Mouse (Mus musculus): ENCODE measurements around the gene Fbxl3. TPM values are rescaled to one million over a fixed set of nuclear protein-coding genes. Genes with fewer than 3 reads are reported as not detected.

Fbxl3 gene
- polyA plus RNA-seq, 1 experiment: 78.8 TPM

GRCm38 (mm10) chr14:103079209-103079977 is 20.0 kb downstream of the Fbxl3 start:
- peak; percentile 45 for DNase-seq (ENCODE audit: low read depth)
- TF ChIP-seq POLR2A (IDR thresholded peaks at IDR 0.05; ENCODE audit: borderline replicate concordance, extremely low read depth, insufficient read depth, insufficient read length, poor library complexity, severe bottlenecking): no peak
- no peak for TF ChIP-seq CTCF (IDR thresholded peaks at IDR 0.05; ENCODE audit: borderline replicate concordance, extremely low read depth, insufficient read depth, insufficient read length)

DNA sequence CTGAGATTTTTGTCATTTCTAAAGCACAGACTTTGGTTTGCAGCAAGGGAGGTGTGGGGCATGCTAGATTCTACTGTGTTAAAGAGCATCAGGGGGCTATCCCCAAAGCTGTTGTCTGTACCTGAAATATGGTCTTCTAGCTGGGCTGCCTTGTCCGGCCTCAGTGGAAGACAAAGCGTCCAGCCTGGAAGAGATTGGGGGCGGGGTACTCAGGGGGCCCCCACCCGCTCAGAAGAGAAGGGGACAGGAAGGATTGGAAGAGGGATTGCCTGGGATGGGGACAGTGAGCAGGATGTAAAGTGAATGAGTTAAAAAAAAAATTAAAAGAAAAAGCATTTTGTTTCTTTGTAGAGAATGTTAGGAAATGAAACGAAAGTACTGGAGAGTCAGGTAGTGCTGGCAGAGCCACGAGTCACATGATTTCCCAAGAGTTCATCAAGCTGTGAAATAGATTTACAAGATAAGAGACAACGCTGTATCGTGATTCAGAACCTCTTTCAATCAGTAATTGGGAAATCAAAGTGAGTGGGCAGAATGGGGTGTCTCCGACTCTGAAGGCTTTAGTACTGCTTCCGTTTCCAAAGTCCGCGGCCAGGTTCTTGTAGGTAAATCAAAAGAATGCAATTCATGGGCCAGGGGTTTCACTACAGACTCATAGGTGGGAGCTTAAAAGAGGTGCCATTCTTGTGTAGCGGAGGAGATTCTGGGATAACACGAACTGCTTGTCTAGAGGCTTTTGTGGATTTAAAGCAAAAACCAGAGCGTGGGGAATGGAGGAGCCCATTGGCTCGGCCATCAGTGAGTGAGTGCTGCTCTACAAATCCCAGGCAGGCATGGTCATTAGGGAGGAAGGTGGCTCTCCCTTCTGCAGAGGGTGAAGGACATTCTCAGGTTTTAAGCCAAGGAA is 21.1 kb downstream of the Fbxl3 start:
- DNase-seq (ENCODE audit: low read depth): no peak
- TF ChIP-seq CTCF (IDR thresholded peaks at IDR 0.05; ENCODE audit: borderline replicate concordance, extremely low read depth, insufficient read depth, insufficient read length) (no peak), POLR2A (IDR thresholded peaks at IDR 0.05; ENCODE audit: borderline replicate concordance, extremely low read depth, insufficient read depth, insufficient read length, poor library complexity, severe bottlenecking) (no peak)

DNA sequence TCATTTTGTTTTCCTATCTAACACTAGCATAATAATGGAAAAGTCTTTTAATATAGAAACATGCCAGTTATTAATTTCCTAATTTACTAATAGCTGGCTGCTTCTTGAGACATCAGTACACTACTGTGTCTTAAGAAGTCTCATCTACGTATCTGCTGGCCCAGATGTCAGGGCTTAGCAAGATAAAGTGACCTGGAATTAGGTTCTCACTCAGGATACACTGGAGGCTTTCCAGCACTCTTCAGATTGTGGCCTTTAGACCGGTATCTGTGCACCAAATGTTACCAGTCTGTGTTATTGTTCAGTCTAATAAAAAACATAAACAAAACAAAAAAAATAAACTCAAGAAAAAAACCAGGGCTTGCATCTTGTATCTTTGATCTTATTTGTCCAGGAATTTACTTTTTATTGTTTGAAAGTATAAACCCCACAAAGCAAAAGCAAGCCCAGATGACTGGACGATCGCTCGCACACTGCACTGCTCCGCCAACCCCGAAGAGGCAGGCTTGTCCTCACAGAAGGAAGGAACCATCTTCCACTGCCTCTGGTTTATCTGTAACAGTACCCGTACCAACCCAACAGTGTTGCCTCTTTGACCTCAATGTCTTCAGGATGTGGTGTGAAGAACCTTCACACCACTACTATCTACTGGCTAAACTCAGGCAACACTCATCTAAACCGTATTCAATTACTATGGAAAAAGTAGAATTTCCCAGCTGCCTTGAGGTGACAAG is 21.9 kb downstream of the Fbxl3 start:
- TF ChIP-seq CTCF (IDR thresholded peaks at IDR 0.05; ENCODE audit: borderline replicate concordance, extremely low read depth, insufficient read depth, insufficient read length) (no peak), POLR2A (IDR thresholded peaks at IDR 0.05; ENCODE audit: borderline replicate concordance, extremely low read depth, insufficient read depth, insufficient read length, poor library complexity, severe bottlenecking) (no peak)
- no peak for DNase-seq (ENCODE audit: low read depth)

DNA sequence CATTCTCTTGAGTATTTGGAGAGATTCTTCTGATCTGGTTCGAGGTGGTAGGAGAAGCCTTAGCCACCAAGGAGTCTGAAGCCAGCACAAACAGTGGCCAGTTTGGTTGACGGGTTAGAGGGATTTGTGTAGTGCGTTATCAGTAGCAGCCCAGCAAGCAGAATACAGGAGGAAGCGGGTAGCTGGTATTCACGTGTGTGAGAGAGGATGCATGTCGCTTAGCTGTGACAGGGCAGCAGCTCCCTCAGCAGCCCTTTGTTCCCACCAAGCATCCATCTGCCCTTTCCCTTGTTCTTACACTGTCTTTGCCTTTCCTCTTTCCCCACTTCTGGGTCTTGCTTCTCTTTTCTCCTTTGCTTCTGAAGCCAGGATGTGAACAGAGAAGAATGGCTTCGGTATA is 24.2 kb downstream of the Fbxl3 start:
- no peak for DNase-seq (ENCODE audit: low read depth)

GRCm38 (mm10) chr14:103073825-103074224 is 25.5 kb downstream of the Fbxl3 start:
- DNase-seq (ENCODE audit: low read depth): no peak
- TF ChIP-seq CTCF (IDR thresholded peaks at IDR 0.05; ENCODE audit: borderline replicate concordance, extremely low read depth, insufficient read depth, insufficient read length) (no peak), POLR2A (IDR thresholded peaks at IDR 0.05; ENCODE audit: borderline replicate concordance, extremely low read depth, insufficient read depth, insufficient read length, poor library complexity, severe bottlenecking) (no peak)

More for the DNA sequence above, 24.2 kb downstream of the Fbxl3 start:
- no peak for TF ChIP-seq POLR2A (IDR thresholded peaks at IDR 0.05; ENCODE audit: borderline replicate concordance, extremely low read depth, insufficient read depth, insufficient read length, poor library complexity, severe bottlenecking)
- no peak for TF ChIP-seq CTCF (IDR thresholded peaks at IDR 0.05; ENCODE audit: borderline replicate concordance, extremely low read depth, insufficient read depth, insufficient read length)

DNA sequence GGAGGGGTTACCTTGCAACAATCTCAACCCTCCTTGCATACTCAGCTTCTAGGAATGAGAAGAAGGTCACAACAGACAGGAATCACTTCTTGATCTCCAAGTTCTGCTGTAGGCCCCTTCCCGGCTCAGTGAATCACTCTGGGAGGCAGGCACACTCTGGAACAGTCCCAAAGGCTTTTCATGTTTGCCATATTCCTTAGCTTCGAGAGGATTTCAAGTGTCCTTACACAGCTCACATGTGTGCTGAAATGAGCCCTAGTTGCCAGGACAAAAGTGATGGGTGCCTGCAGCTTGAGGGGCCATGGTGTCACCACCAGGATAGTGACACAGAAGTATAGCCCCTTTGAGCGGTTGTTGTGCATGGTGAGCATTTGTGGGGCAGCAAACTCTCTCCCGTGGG is 26.6 kb downstream of the Fbxl3 start:
- TF ChIP-seq POLR2A (IDR thresholded peaks at IDR 0.05; ENCODE audit: borderline replicate concordance, extremely low read depth, insufficient read depth, insufficient read length, poor library complexity, severe bottlenecking) (no peak), CTCF (IDR thresholded peaks at IDR 0.05; ENCODE audit: borderline replicate concordance, extremely low read depth, insufficient read depth, insufficient read length) (no peak)
- DNase-seq (ENCODE audit: low read depth): no peak

DNA sequence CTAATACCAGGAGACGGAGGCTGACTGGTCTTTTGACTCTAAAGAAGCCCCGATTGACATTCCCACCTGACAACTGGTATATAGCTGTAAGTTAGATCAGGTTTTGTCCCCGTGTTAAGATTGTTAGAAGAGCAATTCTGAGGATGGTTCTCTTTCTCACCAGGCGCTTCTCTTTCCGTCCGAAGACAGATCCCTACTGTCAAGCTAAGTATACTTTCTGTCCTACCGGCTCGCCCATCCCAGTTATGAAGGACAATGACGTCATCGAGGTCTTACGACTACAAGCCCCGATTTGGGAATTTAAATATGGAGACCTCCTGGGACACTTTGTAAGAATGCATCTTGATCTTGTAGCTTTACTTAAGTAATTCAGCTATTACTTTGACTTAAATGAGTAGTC is 27.9 kb downstream of the Fbxl3 start:
- DNase-seq (ENCODE audit: low read depth): no peak
- TF ChIP-seq POLR2A (IDR thresholded peaks at IDR 0.05; ENCODE audit: borderline replicate concordance, extremely low read depth, insufficient read depth, insufficient read length, poor library complexity, severe bottlenecking) (no peak), CTCF (IDR thresholded peaks at IDR 0.05; ENCODE audit: borderline replicate concordance, extremely low read depth, insufficient read depth, insufficient read length) (no peak)

DNA sequence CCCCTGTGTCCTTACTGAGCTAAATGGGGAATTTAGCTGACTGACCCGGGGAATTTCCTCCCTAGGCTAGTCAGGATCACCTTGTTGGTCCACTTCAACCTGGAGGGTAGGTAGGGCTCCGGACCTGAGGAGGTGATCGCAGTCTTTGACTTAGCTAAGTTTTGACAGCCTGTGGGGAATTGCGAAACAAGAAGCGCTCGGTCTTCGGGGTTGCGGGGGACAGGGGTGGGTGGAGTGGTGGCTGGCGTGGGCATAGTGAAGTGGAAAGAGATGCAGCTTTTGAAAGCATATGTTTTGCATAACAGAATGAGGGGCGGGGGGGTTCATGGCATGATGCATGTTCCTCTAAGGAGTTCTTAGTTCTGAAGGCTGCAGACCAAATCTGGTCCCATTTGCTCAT is 28.6 kb downstream of the Fbxl3 start:
- TF ChIP-seq POLR2A (IDR thresholded peaks at IDR 0.05; ENCODE audit: borderline replicate concordance, extremely low read depth, insufficient read depth, insufficient read length, poor library complexity, severe bottlenecking): no peak
- TF ChIP-seq CTCF (IDR thresholded peaks at IDR 0.05; ENCODE audit: borderline replicate concordance, extremely low read depth, insufficient read depth, insufficient read length): no peak
- peak; percentile 13 for DNase-seq (ENCODE audit: low read depth)

DNA sequence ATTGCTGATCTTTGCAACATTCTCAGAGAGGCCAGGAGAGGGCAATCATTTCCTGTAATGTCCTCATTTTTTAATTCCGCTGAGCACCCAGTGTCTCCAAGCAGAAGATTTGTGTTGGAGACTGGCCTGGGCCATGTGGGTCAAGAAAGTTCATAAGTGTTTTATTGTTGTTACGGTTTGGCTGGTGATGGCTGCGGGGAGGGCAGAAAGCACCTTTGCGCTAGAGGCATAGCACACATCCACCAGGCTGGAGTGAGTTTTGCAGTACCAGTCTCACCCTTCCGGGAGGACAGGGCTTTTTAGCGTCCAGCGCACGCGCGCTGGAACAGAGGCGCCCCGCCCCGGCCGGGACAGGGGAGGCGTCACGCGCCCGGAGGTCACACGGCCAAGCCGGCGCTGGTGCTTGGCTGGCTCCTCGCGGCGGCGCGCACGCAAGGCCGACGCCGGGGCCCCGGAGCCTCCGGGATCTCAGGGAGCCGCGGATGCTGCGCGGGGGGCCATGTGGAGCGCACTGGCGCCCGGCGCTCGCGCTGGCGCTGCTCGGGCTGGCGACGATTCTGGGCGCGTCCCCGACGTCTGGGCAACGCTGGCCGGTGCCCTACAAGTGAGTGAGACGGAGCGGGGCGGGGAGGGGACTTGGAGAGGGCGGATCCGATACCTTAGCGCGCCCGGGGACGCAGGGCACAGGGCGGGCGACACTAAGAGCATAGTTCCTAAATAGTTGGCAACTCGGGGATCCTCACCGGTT is 29.3 kb downstream of the Fbxl3 start, which contains the start of gene Cln5:
Cln5 (plus strand) TSS at position 353 of the 748 bp plus-strand sequence.
- peak; percentile 96 for DNase-seq (ENCODE audit: low read depth)
- peak; percentile 34; the same call in 1 of the 2 replicates for TF ChIP-seq CTCF (IDR thresholded peaks at IDR 0.05; ENCODE audit: borderline replicate concordance, extremely low read depth, insufficient read depth, insufficient read length)
- TF ChIP-seq POLR2A (IDR thresholded peaks at IDR 0.05; ENCODE audit: borderline replicate concordance, extremely low read depth, insufficient read depth, insufficient read length, poor library complexity, severe bottlenecking): peak; percentile 64

- TF ChIP-seq CTCF (IDR thresholded peaks at IDR 0.05; ENCODE audit: borderline replicate concordance, extremely low read depth, insufficient read depth, insufficient read length) (no peak), POLR2A (IDR thresholded peaks at IDR 0.05; ENCODE audit: borderline replicate concordance, extremely low read depth, insufficient read depth, insufficient read length, poor library complexity, severe bottlenecking) (no peak)
- DNase-seq (ENCODE audit: low read depth): no peak
Measured at GRCm38 (mm10) chr14:103069465-103069863, 29.9 kb downstream of the Fbxl3 start.
